Mouse (Mus musculus) layer of hippocampus, postnatal 25 days (tissue): ENCODE measurements around the gene S1pr2. TPM values are rescaled to one million over a fixed set of nuclear protein-coding genes. Genes with fewer than 3 reads are reported as not detected.

Source experiments
- DNase-seq, 2 experiments: peaks; one replicate each; pipeline ENCODE4 v3.0.0; 2022; ENCODE audit warnings: mixed read lengths in 2 of 2, low spot score in 1 of 2; ENCODE audit errors: extremely low spot score in 1 of 2
- total RNA-seq, 2 experiments: library from RNA; stranded (reverse); gene quantifications; 2 replicates each; pipeline ENCODE4 v1.2.3; 2021

Gene S1pr2
- total RNA-seq, 2 experiments from 2014 or later: 2.5 to 3.6 TPM

DNA sequence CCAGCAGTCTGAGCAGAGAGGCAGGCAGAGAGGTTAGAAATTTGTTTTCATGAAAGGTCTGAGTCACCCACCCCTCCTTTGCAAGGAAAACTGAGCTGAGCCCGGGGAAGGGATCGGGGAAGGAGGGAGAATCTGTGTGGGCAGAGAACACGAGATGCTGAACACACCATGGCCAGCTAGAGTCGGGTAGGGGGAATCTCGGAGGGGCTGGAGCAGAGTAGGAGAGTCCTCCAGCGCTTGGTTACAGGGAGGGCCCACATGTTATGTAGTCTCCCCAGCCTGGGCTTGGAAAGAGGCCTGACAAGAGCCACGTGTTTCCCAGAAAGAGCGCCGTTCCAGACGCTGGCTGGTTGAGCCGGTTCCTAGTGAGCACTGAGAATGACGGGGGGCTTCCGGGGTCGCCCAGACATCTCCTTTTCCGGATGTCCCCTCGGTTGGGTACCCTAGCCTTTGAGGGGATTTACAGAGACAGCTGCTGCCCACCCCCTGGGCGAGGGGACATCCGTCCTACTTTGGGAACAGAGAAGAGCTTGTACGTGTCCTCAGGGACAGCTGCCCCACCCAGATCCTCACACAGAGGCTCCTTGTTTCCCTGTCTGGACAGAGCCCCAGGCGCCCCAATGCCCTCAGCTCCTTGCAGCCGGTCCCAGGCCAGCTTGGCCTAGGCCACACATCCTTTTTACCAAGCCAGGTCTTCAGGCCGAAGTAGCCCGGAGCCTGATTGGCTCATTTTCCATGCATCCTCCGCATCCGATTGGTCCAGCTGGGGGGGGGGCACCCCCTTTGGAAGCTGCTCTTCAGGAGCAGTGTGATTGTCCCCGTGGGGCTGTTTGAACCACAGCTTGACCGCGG lies 4.2 kb downstream of the S1pr2 start:
- DNase-seq: peak; percentile 45 to 52

DNA sequence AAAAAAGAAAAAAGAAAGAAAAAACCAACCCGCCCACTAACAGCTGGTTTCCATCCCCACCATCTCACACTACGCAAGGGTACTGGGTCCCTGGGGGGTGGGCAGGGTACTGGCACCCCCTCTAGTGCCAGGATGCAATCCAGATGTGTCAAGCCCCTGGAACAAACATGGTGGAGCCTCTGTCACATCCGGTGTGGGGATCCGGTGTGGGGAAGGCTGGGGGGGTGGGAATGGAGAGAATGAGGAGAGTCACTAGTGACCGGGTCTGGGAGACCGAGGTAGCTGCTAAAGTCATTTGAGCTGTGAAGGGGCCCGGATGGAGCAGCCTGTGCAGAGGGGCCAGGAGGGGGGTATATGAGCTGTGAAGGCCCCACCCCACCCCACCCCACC lies 4.8 kb downstream of the S1pr2 start:
- DNase-seq: no peak

DNA sequence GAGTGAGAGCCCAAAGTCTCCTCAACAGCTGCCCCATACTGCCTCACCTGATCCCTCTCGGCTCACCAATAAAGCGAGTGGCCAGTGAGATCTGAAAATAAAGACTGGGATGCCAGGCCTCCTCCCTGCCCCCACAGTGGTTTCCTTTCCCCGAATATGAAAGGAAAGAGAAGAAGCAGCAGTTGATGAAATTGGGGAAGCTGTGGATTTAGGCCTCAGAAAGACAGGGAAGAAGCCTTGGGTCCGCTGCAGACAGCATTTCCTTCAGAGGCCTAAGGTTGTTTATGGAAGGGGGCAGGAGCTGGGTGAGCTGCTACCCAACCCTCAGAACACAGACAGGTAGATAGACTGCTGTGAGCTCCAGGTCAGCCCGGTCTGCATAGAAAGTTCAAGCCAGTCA lies 9.8 kb downstream of the S1pr2 start:
- DNase-seq: no peak

DNA sequence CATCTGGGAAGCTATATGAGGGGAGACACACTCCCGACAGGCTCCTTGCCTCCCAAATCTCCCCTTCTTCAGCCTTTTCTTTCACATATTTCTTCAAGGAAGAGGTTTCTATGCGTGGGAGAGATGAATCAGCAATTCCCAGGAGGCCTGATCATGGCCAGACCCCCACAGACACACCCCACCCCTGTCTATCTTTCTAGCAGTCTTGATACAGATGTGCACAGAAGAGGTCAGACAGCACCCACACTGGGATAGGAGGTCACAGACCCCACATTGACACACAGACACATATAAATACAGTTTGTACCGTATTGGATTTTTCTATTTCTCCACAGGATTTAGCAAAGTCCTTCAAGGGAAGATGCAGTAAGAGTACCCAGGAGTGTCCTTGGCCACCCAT lies 10.6 kb downstream of the S1pr2 start:
- DNase-seq: no peak

GRCm38 (mm10) chr9:20965606-20966005 lies 11.0 kb downstream of the S1pr2 start:
- DNase-seq: no peak

GRCm38 (mm10) chr9:20961557-20961956 lies 15.0 kb downstream of the S1pr2 start:
- no peak for DNase-seq

GRCm38 (mm10) chr9:20959430-20959938 lies 17.1 kb downstream of the S1pr2 start, which contains the start of gene Dnmt1:
Gene Dnmt1, minus strand, starts transcription at chr9:20959888.
- DNase-seq: no peak

DNA sequence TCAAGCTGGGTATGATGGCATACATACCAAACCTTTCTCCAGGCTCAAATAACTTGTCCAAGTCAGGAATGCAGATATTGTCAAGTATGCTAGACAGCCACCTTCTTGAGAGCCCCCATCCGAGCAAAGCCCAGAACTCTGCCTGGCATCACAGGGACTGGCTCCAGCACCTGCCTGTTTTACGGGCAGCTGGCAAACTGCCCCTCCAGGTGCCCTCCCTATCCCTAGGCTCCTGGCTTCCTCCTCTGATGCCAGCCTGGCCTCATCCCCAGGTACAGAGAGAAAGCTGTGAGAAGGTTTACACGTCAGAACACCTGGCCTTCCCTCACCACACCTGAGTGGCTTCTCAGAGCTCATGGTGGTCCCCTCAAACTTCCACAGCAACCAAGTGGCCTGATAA lies 19.6 kb downstream of the S1pr2 start:
- no peak for DNase-seq

- DNase-seq: peak; percentile 91 to 94
Observed at GRCm38 (mm10) chr9:20952520-20953227, 23.9 kb downstream of the S1pr2 start.

- no peak for DNase-seq
Observed at GRCm38 (mm10) chr9:20951966-20952519, 24.5 kb downstream of the S1pr2 start.

- DNase-seq: no peak
Observed at GRCm38 (mm10) chr9:20951441-20951840, 25.1 kb downstream of the S1pr2 start.

- DNase-seq: no peak
Observed at GRCm38 (mm10) chr9:20950419-20950818, 26.2 kb downstream of the S1pr2 start.

- DNase-seq: no peak
Observed at GRCm38 (mm10) chr9:20946066-20946880, 30.3 kb downstream of the S1pr2 start.

GRCm38 (mm10) chr9:20944697-20945370 lies 31.7 kb downstream of the S1pr2 start:
- no peak for DNase-seq

GRCm38 (mm10) chr9:20943911-20944310 lies 32.7 kb downstream of the S1pr2 start:
- no peak for DNase-seq

GRCm38 (mm10) chr9:20943396-20943795 lies 33.2 kb downstream of the S1pr2 start:
- no peak for DNase-seq

DNA sequence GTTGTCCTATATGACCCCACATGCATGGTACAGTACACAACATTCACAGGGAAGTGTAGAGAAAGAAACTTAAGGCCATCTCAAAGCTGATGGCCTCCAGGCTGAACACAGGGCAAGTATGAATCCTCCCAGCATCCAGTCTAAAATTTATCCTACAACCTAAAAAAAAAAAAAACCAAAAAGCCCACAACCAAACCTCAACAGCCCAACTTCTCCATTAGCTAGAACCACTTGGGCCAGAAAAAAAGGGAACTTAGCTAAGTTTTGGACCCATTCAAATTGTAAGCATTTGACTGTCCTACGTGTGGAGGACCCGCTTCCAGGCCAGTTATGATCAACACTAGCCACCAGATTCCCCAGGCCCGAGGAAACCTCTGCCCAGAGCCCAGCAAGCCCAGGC lies 53.3 kb downstream of the S1pr2 start:
- DNase-seq: no peak

- no peak for DNase-seq
Observed at GRCm38 (mm10) chr9:20916160-20916559, 60.4 kb downstream of the S1pr2 start.
